Mouse (Mus musculus): ENCODE data around the gene Bysl.

- no peak for TF ChIP-seq CTCF (IDR thresholded peaks at IDR 0.05; ENCODE audit: low read depth)
- 0 out of 2 replicates have a peak, but pooled peaks have one; percentile 1 for TF ChIP-seq EP300 (IDR thresholded peaks at IDR 0.05; ENCODE audit: low read depth)
Measured at GRCm38 (mm10) chr17:47611661-47611982, 330 bp upstream of the Bysl start.

Measured in liver, embryonic 14.5 days (tissue).